Mouse (Mus musculus): ENCODE data around the gene Stil.

- TF ChIP-seq CEBPB (IDR thresholded peaks at IDR 0.05; ENCODE audit: low read depth) (no peak), MAX (IDR thresholded peaks at IDR 0.05) (no peak), CTCF (IDR thresholded peaks at IDR 0.05; ENCODE audit: control insufficient read depth, insufficient read depth, insufficient read length) (peak; percentile 78), MYOG (IDR thresholded peaks at IDR 0.05; ENCODE audit: control insufficient read depth, extremely low read depth, insufficient read length) (no peak), USF1 (IDR thresholded peaks at IDR 0.05; ENCODE audit: low read depth) (no peak), MYOD1 (IDR thresholded peaks at IDR 0.05; ENCODE audit: control insufficient read depth, insufficient read length, low read depth) (no peak)
Observed at GRCm38 (mm10) chr4:115085522-115086095, 85.7 kb downstream of the Stil start.
